Mouse (Mus musculus) MEL-GATA-1-ER (cell line): Measurements from ENCODE around the gene Epas1.

Experiments used
- DNase-seq: peaks from one replicate; pipeline ENCODE4 v3.0.0-alpha.2; 2012; ENCODE audit warnings: low read depth; ENCODE audit errors: extremely low read depth

Gene Epas1

GRCm38 (mm10) chr17:86827391-86828165, 74.1 kb downstream of the Epas1 start:
- no peak for DNase-seq

GRCm38 (mm10) chr17:86828500-86828899, 75.0 kb downstream of the Epas1 start:
- DNase-seq, result no peak

DNA sequence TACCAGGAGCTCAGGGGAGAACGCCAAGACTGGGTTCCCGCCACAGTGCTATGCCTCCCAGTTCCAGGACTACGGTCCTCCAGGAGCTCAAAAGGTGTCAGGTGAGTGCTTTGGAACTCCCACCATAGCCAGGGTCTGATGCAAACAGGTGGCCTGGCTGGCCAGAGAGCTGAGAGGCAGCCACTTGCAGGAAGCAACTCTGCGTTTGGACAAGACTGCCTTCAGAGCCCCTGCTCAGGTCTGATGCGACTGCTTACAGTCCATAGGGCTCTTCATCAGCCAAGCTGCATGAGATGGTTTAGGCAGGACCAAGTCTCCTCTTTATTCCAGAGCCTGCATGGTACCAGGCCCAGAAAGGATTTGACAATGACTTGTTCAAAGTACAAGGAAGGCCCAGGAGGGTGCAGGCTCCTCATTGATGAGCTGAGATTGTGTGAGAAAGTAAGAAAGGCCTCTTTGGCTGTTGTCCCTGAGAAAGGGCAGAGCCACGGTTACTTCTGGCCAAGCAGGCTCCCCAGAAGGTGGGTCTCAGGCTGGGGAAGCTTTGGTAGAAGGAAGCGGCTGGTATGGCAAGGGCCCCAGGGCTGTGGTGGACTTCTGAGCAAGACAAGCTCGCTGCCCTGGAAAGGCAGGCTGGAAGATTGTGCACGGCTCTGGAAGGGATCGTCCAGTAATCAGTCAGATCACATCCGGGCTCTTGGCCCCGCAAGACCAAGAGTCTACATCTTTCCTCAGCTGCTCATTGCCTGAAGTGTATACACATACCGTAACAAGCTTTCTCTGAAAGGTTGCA, 76.1 kb downstream of the Epas1 start:
- no peak for DNase-seq

GRCm38 (mm10) chr17:86830893-86831292, 77.4 kb downstream of the Epas1 start:
- no peak for DNase-seq

- peak; percentile 6 for DNase-seq
Observed at GRCm38 (mm10) chr17:86832562-86833327, 79.2 kb downstream of the Epas1 start.

- DNase-seq, result no peak
Observed at GRCm38 (mm10) chr17:86833945-86834344, 80.4 kb downstream of the Epas1 start.

- no peak for DNase-seq
Observed at GRCm38 (mm10) chr17:86839308-86839707, 85.8 kb downstream of the Epas1 start.

GRCm38 (mm10) chr17:86850700-86851337, 97.3 kb downstream of the Epas1 start:
- DNase-seq, result no peak

GRCm38 (mm10) chr17:86851782-86852181, 98.3 kb downstream of the Epas1 start:
- DNase-seq, result no peak

DNA sequence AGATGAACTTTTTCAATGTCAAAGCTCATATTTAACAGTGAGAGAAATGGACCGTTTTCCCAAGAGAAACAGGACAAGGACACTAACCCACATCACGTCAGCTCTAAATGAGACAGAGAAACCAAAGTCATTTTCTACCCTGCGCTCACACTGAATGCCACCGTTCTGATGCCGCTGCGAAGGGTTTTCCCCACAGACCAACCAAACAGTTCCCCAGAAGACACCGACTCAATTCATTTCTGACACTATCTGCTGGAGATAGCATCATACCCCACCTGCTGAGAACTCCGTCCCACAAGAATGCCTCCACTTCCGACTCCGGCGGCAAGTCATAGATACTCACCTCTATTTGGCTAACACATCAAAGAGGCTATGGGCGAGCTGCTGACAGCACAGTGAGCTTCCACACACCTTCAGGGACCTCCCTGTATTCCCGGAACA, 99.1 kb downstream of the Epas1 start:
- DNase-seq, result no peak

DNA sequence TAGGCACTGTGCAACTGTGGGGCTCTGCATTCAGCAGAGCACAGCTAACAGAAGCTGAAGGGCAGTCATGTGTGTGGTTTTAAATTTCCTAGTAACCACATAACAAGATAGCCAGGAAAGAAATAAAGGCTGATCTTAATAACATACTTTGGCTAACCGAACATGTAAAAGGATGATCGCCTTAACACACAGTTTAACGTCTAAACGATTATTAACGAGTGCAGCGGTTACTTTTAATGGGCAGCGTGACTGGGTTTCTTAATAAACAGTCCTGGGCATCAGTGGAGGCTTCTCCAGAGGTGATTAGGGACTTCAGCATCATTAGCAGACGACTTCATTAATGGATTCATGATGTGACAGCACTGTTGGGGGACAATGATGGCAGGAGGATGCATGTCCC, 117.1 kb downstream of the Epas1 start:
- no peak for DNase-seq

DNA sequence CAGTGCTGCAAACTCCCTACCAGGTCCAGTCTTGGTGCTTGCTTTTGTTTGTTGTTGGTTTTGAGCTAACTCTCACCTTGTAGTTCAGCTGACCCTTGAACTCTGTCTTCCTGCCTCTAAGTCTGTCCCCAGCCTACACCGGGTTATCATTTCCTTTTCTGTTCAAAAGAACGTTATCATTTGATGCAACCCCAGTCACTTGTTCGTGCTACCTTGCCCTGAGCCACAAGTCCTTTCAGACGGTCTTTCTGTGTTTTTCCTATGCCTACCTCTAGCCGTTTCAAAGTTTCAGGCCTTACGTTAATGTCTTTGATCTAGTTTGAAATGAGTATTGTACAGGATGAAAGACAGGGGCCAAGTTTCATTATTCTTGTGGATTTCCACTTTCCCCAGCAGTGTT, 119.1 kb downstream of the Epas1 start:
- DNase-seq, result no peak

- no peak for DNase-seq
Observed at GRCm38 (mm10) chr17:86876940-86877339, 123.4 kb downstream of the Epas1 start.

GRCm38 (mm10) chr17:86877747-86878146, 124.2 kb downstream of the Epas1 start:
- no peak for DNase-seq

- DNase-seq, result no peak
Observed at GRCm38 (mm10) chr17:86880056-86880455, 126.6 kb downstream of the Epas1 start.

GRCm38 (mm10) chr17:86880461-86881044, 127.1 kb downstream of the Epas1 start:
- DNase-seq, result peak; percentile 36
